Mouse (Mus musculus): ENCODE measurements around the gene Spg20.

Spg20 gene

DNA sequence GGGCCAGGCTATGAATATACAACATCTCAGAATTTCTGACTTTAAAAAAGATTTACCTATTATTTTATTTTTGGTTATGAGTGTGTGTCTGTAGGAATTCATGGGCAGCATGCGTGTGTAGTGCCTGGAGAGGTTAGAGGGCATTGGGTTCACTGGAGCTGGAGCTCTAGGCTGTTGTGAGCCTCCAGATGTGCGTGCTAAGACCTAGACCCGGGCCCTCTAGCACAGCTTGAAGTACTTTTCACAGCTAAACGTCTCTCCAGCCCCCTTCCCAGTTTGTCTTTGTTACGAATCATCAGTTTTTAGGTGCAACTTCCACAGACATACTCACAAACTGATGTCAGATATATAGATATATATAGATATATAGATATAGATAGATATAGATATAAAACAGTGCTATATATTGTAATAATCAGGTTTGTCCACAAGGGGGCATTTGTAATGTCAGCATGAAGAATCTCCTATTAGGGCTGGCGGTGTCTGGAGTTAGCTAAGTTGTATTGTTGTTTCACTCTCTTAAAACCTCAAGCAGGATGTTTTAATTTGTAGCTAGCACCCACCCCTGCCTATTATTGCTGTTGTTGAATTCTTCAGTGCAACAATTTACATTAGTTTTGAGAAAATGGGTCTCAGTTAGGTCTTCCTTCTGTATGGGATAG is 40.9 kb downstream of the Spg20 start:
- DNase-seq, result no peak

DNA sequence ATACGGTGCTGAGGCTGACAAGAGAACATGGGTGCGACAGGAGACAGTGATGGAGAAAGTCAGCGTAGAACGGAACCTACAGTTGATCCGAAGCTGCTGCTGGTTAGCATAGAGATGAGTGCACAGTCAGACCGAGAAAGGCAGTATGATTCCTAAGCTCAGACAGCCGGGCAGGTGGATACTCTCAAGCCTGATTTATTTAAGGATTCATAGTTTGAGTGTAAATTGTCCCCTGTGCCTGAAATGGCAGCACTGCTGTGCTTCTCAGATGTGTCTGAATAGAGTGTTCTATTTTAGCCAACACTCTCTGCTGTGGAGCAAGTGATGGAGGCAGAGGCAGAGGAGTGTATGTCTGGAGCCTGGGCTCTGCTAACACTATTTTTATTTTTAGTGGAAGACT is 42.3 kb downstream of the Spg20 start:
- no peak for DNase-seq

DNA sequence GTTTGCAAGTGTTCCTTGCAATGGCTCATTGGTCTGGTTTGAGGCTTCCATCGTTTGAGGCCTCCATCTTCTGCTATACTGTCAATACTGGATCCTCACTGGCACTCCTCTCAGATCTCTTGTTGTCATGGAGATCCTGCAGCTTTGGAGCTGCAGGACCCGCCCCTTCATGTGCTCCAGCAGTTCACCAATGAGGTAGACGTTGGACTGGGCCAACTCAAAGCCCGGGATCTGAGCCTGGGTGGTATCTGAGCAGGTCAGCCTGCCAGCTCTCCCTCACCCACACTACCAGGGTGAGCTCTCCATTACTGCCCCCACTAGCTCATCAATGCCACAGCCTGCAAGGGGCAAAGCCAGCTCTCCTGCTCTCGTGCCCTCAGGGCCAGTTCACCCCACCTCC is 45.5 kb downstream of the Spg20 start:
- no peak for DNase-seq

GRCm38 (mm10) chr3:55161144-55161543 is 49.2 kb downstream of the Spg20 start:
- no peak for DNase-seq

DNA sequence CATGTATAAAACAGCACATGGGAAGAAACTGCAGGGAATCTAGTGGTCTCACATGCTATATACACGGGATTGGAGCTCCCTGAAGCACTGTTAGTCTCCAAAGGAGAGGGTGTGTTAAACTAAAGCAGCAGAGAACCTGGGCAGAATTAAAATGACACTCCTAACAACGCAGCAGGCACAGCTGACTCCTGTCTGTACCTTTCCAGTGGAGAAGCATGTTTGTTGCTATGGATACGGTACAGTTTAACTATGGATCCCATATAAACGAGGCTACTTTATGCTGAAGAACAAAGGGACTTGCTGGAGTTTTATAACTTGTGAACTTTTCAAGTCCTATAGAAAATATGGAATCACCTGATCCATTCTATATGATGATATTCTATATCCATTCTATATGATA is 51.6 kb downstream of the Spg20 start:
- no peak for DNase-seq

GRCm38 (mm10) chr3:55172478-55172877 is 60.6 kb downstream of the Spg20 start:
- no peak for DNase-seq

DNA sequence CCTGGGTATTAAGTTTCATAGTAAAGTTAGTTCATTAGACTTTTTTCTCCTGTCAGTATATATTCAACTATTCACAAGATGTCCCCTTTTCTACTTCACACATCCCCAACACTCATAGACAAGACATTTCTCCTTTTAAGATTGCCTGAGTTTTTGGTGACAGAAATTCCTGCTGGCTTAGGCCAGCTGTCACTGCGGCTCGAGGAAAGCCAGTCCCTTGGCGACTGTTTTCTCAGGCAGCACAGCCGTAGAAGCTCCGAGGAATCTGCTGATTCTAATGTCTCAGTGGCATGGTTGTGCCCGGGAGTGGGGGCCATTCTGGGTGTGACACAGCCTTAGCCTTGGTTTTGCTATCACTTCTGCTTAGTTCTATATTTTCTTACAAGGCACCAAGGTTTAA is 65.4 kb downstream of the Spg20 start:
- DNase-seq, result no peak

- DNase-seq, result no peak
These were observed 69.9 kb downstream of the Spg20 start, which contains the start of gene Sohlh2 for GRCm38 (mm10) chr3:55181766-55182165. Gene Sohlh2, plus strand, starts transcription at chr3:55182028.

Measured in cerebellum, postnatal 25 days (tissue).